Mouse (Mus musculus) myocyte (in vitro differentiated cells): ENCODE data around the gene Pde4d. TPM values are rescaled to one million over a fixed set of nuclear protein-coding genes. Genes with fewer than 3 reads are reported as not detected.

Experiments
- H3K27me3 ChIP-seq: one replicate; pipeline ENCODE4 v1.6.1; 2011; ENCODE audit not compliant: control insufficient read depth, insufficient read depth, insufficient read length
- H3K36me3 ChIP-seq: one replicate; pipeline ENCODE4 v1.6.1; 2011; ENCODE audit not compliant: control insufficient read depth, insufficient read depth
- H3K4me2 ChIP-seq: one replicate; pipeline ENCODE4 v1.6.1; 2011; ENCODE audit warnings: low read depth, control low read depth
- H3K4me3 ChIP-seq: one replicate; pipeline ENCODE4 v1.5.1; 2011; ENCODE audit warnings: mild to moderate bottlenecking, control low read depth, moderate library complexity
- H3K79me2 ChIP-seq: one replicate; pipeline ENCODE4 v1.6.1; 2011; ENCODE audit not compliant: control insufficient read depth, insufficient read depth
- H3ac ChIP-seq: one replicate; pipeline ENCODE4 v1.6.1; 2011; ENCODE audit not compliant: control insufficient read depth, insufficient read length
- CEBPB ChIP-seq: IDR thresholded peaks from 2 replicates; pipeline ENCODE4 v1.6.1; 2011; ENCODE audit warnings: mild to moderate bottlenecking, moderate library complexity; ENCODE audit not compliant: poor library complexity, insufficient read depth, severe bottlenecking
- E2F4 ChIP-seq: IDR thresholded peaks from one replicate; pipeline ENCODE4 v1.6.1; 2011; ENCODE audit warnings: mild to moderate bottlenecking, control low read depth, moderate library complexity; ENCODE audit not compliant: insufficient read depth
- MAX ChIP-seq: IDR thresholded peaks from one replicate; pipeline ENCODE4 v1.6.1; 2011; ENCODE audit warnings: low read depth, mild to moderate bottlenecking, control low read depth
- MYOD1 ChIP-seq, 3 experiments: IDR thresholded peaks; one replicate each; pipeline ENCODE4 v1.6.1; 2011; ENCODE audit warnings: control low read depth in 2 of 3, low read depth in 2 of 3, mild to moderate bottlenecking in 2 of 3, moderate library complexity in 1 of 3; ENCODE audit not compliant: insufficient read length in 2 of 3, control insufficient read depth in 1 of 3
- MYOG ChIP-seq, 3 experiments: IDR thresholded peaks; one replicate each; pipeline ENCODE4 v1.6.1; 2011; ENCODE audit warnings: control low read depth in 2 of 3, low read depth in 2 of 3, mild to moderate bottlenecking in 2 of 3; ENCODE audit not compliant: insufficient read length in 2 of 3, control insufficient read depth in 1 of 3, insufficient read depth in 1 of 3
- POLR2A ChIP-seq: IDR thresholded peaks from one replicate; pipeline ENCODE4 v1.6.1; 2011; ENCODE audit warnings: low read depth, mild to moderate bottlenecking, control low read depth, moderate library complexity; ENCODE audit not compliant: insufficient read length
- POLR2AphosphoS2 ChIP-seq: IDR thresholded peaks from one replicate; pipeline ENCODE4 v1.6.1; 2011; ENCODE audit warnings: low read depth, control low read depth; ENCODE audit not compliant: insufficient read length
- REST ChIP-seq: IDR thresholded peaks from one replicate; pipeline ENCODE4 v1.6.1; 2011; ENCODE audit warnings: mild to moderate bottlenecking, control low read depth, moderate library complexity; ENCODE audit not compliant: insufficient read depth, insufficient read length
- SRF ChIP-seq: IDR thresholded peaks from one replicate; pipeline ENCODE4 v1.6.1; 2011; ENCODE audit warnings: low read depth; ENCODE audit not compliant: control insufficient read depth, insufficient read length
- TCF12 ChIP-seq: IDR thresholded peaks from one replicate; pipeline ENCODE4 v1.6.1; 2011; ENCODE audit warnings: mild to moderate bottlenecking, control low read depth; ENCODE audit not compliant: poor library complexity, insufficient read depth, severe bottlenecking
- TCF3 ChIP-seq: IDR thresholded peaks from one replicate; pipeline ENCODE4 v1.6.1; 2011; ENCODE audit warnings: low read depth, control low read depth; ENCODE audit not compliant: insufficient read length
- USF1 ChIP-seq: IDR thresholded peaks from one replicate; pipeline ENCODE4 v1.6.1; 2011; ENCODE audit warnings: low read depth, mild to moderate bottlenecking, control low read depth, moderate library complexity
- polyA plus RNA-seq: library from polyadenylated mRNA; unstranded; fragments of >200 nt; fragmentation: generic; extraction: Trizol; gene quantifications from one replicate; pipeline ENCODE4 v1.2.1, GENCODE M21; 2012; ENCODE audit warnings: missing spikeins

Gene Pde4d
- polyA plus RNA-seq, 1 experiment, result 8.2 TPM

- Histone ChIP-seq H3ac (no peak overlapping the region), H3K27me3 (no peaks in the 10 kb centered on the region), H3K4me3 (no peak overlapping the region), H3K79me2 (no peaks in the 10 kb centered on the region), H3K36me3 (no peaks in the 10 kb centered on the region), H3K4me2 (no peak overlapping the region)
- no peak for TF ChIP-seq MAX
These were observed 76.7 kb downstream of the Pde4d start for GRCm38 (mm10) chr13:108526258-108527007.

GRCm38 (mm10) chr13:108527090-108527770 is 77.5 kb downstream of the Pde4d start:
- Histone ChIP-seq H3ac (no peak overlapping the region), H3K79me2 (no peaks in the 10 kb centered on the region), H3K27me3 (no peaks in the 10 kb centered on the region), H3K36me3 (no peaks in the 10 kb centered on the region), H3K4me2 (no peak overlapping the region), H3K4me3 (no peak overlapping the region)
- TF ChIP-seq TCF3, result no peak
- TF ChIP-seq MYOD1 (IDR thresholded peaks at IDR 0.05; ENCODE audit: control insufficient read depth in 1 of 3, insufficient read length in 2 of 3, low read depth in 2 of 3), result no peak
- no peak for TF ChIP-seq USF1
- no peak for TF ChIP-seq POLR2A
- no peak for TF ChIP-seq REST
- TF ChIP-seq SRF, result no peak
- no peak for TF ChIP-seq MAX
- no peak for TF ChIP-seq TCF12
- TF ChIP-seq POLR2AphosphoS2, result no peak
- TF ChIP-seq CEBPB, result no peak
- no peak for TF ChIP-seq MYOG (IDR thresholded peaks at IDR 0.05; ENCODE audit: control insufficient read depth in 1 of 3, insufficient read depth in 1 of 3, insufficient read length in 2 of 3, low read depth in 2 of 3)
- no peak for TF ChIP-seq E2F4

- no peak overlapping the region for H3K4me2 ChIP-seq
- no peaks in the 10 kb centered on the region for H3K36me3 ChIP-seq
- TF ChIP-seq MYOG (IDR thresholded peaks at IDR 0.05; ENCODE audit: control insufficient read depth in 1 of 3, insufficient read depth in 1 of 3, insufficient read length in 2 of 3, low read depth in 2 of 3), result no peak
- no peak for TF ChIP-seq REST
- TF ChIP-seq USF1, result no peak
- no peak for TF ChIP-seq TCF12
- TF ChIP-seq SRF, result no peak
- TF ChIP-seq CEBPB, result no peak
- no peak for TF ChIP-seq MYOD1 (IDR thresholded peaks at IDR 0.05; ENCODE audit: control insufficient read depth in 1 of 3, insufficient read length in 2 of 3, low read depth in 2 of 3)
- no peak for TF ChIP-seq E2F4
- no peak for TF ChIP-seq POLR2AphosphoS2
- TF ChIP-seq MAX, result no peak
- TF ChIP-seq TCF3, result no peak
- H3K4me3 ChIP-seq, result no peak overlapping the region
- H3K27me3 ChIP-seq, result no peaks in the 10 kb centered on the region
- H3ac ChIP-seq, result no peak overlapping the region
- no peaks in the 10 kb centered on the region for H3K79me2 ChIP-seq
These were observed 78.6 kb downstream of the Pde4d start for GRCm38 (mm10) chr13:108528343-108528742.

- no peak overlapping the region for H3ac ChIP-seq
- H3K4me3 ChIP-seq, result no peak overlapping the region
- TF ChIP-seq MYOG (IDR thresholded peaks at IDR 0.05; ENCODE audit: control insufficient read depth in 1 of 3, insufficient read depth in 1 of 3, insufficient read length in 2 of 3, low read depth in 2 of 3) (no peak), TCF3 (no peak), SRF (no peak), POLR2AphosphoS2 (no peak), MYOD1 (IDR thresholded peaks at IDR 0.05; ENCODE audit: control insufficient read depth in 1 of 3, insufficient read length in 2 of 3, low read depth in 2 of 3) (no peak), POLR2A (no peak), USF1 (no peak), CEBPB (no peak)
- no peak overlapping the region for H3K4me2 ChIP-seq
- no peaks in the 10 kb centered on the region for H3K27me3 ChIP-seq
- H3K36me3 ChIP-seq, result no peaks in the 10 kb centered on the region
- H3K79me2 ChIP-seq, result no peaks in the 10 kb centered on the region
These were observed 83.1 kb downstream of the Pde4d start for GRCm38 (mm10) chr13:108532875-108533274.

DNA sequence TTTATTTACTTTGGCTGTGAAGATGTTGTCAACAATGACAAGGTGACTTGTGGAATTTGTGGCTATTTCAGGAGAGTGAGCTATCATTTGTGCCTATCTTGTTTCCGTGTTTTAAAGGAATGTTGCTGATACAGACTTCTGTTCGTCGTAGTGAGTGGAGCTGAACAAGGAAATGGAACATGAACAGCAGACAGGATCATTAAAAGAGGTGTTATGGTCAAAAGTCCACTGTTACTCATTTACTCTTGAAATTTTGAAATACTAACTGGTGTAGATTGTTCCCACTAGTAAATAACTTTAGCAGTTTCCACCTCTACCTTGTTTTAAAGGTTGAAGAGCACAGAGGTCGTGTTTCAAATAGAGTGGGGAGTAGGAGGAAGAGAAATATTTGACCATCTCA is 86.7 kb downstream of the Pde4d start:
- Histone ChIP-seq H3K79me2 (no peaks in the 10 kb centered on the region), H3K36me3 (no peaks in the 10 kb centered on the region), H3K27me3 (no peaks in the 10 kb centered on the region), H3K4me2 (no peak overlapping the region), H3K4me3 (no peak overlapping the region), H3ac (no peak overlapping the region)
- TF ChIP-seq CEBPB (no peak), POLR2A (no peak)
